Mouse (Mus musculus): ENCODE measurements around the gene Grasp. TPM values are rescaled to one million over a fixed set of nuclear protein-coding genes. Genes with fewer than 3 reads are reported as not detected.

Grasp gene
- polyA plus RNA-seq (2014; fragmentation: Illumina TruSeq; extraction: RNeasy Lipid Tissue Mini Kit (QIAGEN cat#74804); ENCODE audit: low read depth, low replicate concordance) = not detected

DNA sequence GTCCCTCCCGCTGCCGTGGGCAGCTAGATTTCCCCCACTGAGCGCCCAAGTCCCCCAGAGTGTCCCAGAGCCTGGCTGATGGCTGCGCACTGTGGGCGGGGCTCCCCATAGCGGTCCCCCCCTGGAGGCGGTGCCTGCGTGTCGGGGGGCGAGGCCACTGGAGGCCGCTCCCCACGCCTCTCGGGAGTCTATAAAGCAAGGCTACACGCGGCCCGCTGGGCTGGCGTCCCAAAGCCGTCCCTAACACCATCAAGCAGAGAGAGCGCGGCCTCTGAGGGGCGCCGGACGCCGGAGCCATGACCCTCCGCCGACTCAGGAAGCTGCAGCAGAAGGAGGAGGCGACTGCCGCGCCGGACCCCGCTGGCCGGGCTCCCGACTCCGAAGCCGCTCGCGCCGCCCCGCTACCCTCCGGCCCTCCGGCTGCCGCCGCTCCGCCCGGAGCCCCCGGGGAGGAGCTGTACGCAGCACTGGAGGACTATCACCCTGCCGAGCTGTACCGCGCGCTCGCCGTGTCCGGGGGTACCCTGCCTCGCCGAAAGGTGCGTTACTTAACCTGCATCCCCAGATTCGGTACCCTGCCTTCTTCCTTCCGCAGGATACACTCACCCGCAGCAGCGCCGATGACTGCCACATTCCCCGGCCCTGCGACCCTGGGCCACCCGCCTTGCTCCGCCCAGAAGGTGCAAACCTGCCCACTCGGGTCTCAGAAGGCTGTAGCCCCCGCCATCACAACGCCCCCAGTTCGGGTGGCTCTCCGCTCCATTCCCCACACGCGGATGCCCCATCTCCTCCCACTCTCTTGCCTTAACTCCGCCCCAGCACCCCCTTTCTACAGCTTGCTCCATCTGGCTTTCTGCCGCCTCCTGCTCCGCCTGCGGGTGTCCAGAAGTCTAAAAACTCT, at the start of gene Grasp:
TSS of gene Grasp (plus strand) at position 183 of the 901 bp plus-strand sequence.

GRCm38 (mm10) chr15:101253886-101254795, 30.2 kb downstream of the Grasp start, which contains the start of gene Nr4a1:
Gene Nr4a1 (plus strand): TSS chr15:101254269.

Other genes with a start within 250 kb of the Grasp start
- gene Gm47841, start 176.8 kb upstream of the Grasp start, polyA plus RNA-seq (2014; fragmentation: Illumina TruSeq; extraction: RNeasy Lipid Tissue Mini Kit (QIAGEN cat#74804); ENCODE audit: low read depth, low replicate concordance) = not detected
- 1.4 TPM for gene Fignl2, start 145.6 kb upstream of the Grasp start, polyA plus RNA-seq (2014; fragmentation: Illumina TruSeq; extraction: RNeasy Lipid Tissue Mini Kit (QIAGEN cat#74804); ENCODE audit: low read depth, low replicate concordance)
- not detected for gene Ankrd33, start 108.4 kb upstream of the Grasp start, polyA plus RNA-seq (2014; fragmentation: Illumina TruSeq; extraction: RNeasy Lipid Tissue Mini Kit (QIAGEN cat#74804); ENCODE audit: low read depth, low replicate concordance)
- gene Acvrl1, start 95.7 kb upstream of the Grasp start, polyA plus RNA-seq (2014; fragmentation: Illumina TruSeq; extraction: RNeasy Lipid Tissue Mini Kit (QIAGEN cat#74804); ENCODE audit: low read depth, low replicate concordance) = 0.24 TPM
- 3.3 TPM for gene Acvr1b, start 50.1 kb upstream of the Grasp start, polyA plus RNA-seq (2014; fragmentation: Illumina TruSeq; extraction: RNeasy Lipid Tissue Mini Kit (QIAGEN cat#74804); ENCODE audit: low read depth, low replicate concordance)
- gene Nr4a1, start 30.1 kb downstream of the Grasp start, polyA plus RNA-seq (2014; fragmentation: Illumina TruSeq; extraction: RNeasy Lipid Tissue Mini Kit (QIAGEN cat#74804); ENCODE audit: low read depth, low replicate concordance) = 6.3 TPM
- gene Atg101, start 60.1 kb downstream of the Grasp start, polyA plus RNA-seq (2014; fragmentation: Illumina TruSeq; extraction: RNeasy Lipid Tissue Mini Kit (QIAGEN cat#74804); ENCODE audit: low read depth, low replicate concordance) = 1.5 TPM
- gene 6030408B16Rik, start 69.0 kb downstream of the Grasp start, polyA plus RNA-seq (2014; fragmentation: Illumina TruSeq; extraction: RNeasy Lipid Tissue Mini Kit (QIAGEN cat#74804); ENCODE audit: low read depth, low replicate concordance) = not detected
- gene Krt80, start 146.0 kb downstream of the Grasp start, polyA plus RNA-seq (2014; fragmentation: Illumina TruSeq; extraction: RNeasy Lipid Tissue Mini Kit (QIAGEN cat#74804); ENCODE audit: low read depth, low replicate concordance) = not detected
- gene Krt7, start 186.9 kb downstream of the Grasp start, polyA plus RNA-seq (2014; fragmentation: Illumina TruSeq; extraction: RNeasy Lipid Tissue Mini Kit (QIAGEN cat#74804); ENCODE audit: low read depth, low replicate concordance) = not detected
- gene Krt87, start 214.6 kb downstream of the Grasp start, polyA plus RNA-seq (2014; fragmentation: Illumina TruSeq; extraction: RNeasy Lipid Tissue Mini Kit (QIAGEN cat#74804); ENCODE audit: low read depth, low replicate concordance) = not detected
- not detected for gene Krt88, start 223.6 kb downstream of the Grasp start, polyA plus RNA-seq (2014; fragmentation: Illumina TruSeq; extraction: RNeasy Lipid Tissue Mini Kit (QIAGEN cat#74804); ENCODE audit: low read depth, low replicate concordance)
- not detected for gene Krt81, start 239.6 kb downstream of the Grasp start, polyA plus RNA-seq (2014; fragmentation: Illumina TruSeq; extraction: RNeasy Lipid Tissue Mini Kit (QIAGEN cat#74804); ENCODE audit: low read depth, low replicate concordance)
- gene Krt86, start 249.3 kb downstream of the Grasp start, polyA plus RNA-seq (2014; fragmentation: Illumina TruSeq; extraction: RNeasy Lipid Tissue Mini Kit (QIAGEN cat#74804); ENCODE audit: low read depth, low replicate concordance) = not detected